Mouse (Mus musculus) Patski (cell line): ENCODE data around the gene Gstm4. TPM values are rescaled to one million over a fixed set of nuclear protein-coding genes. Genes with fewer than 3 reads are reported as not detected.

ENCODE experiments used
- ATAC-seq: fragments of 100-300 bp; one replicate; pipeline ENCODE4 v1.8.0; 2021
- CTCF ChIA-PET: fragments of 350-600 bp; sonication (Branson Sonifier 250); formaldehyde crosslinking; loops from one replicate; lab custom pipeline; 2022; ENCODE audit warnings: inconsistent platforms; lab: Charles Lee
- POLR2A ChIA-PET: fragments of 350-600 bp; sonication (Branson Sonifier 250); formaldehyde crosslinking; loops from one replicate; lab custom pipeline; 2022; ENCODE audit warnings: antibody characterized with exemption, inconsistent platforms; lab: Charles Lee
- DNase-seq: peaks from one replicate; pipeline ENCODE4 v3.0.0-alpha.2; 2011; ENCODE audit warnings: low read depth, low spot score
- H3K27me3 ChIP-seq: fragments of 371-371 bp; one replicate; pipeline ENCODE4 v1.5.1; 2021
- CTCF ChIP-seq: fragments of 100-300 bp; IDR thresholded peaks from one replicate; pipeline ENCODE4 v1.5.1; 2021
- in situ Hi-C: fragments of 300-500 bp; cut with MboI; formaldehyde crosslinking; loops from 3 replicates; pipeline ENCODE4 v1.11.1; 2018; ENCODE audit warnings: low pct_unique_long_range_greater_than_20kb, mixed read lengths
- polyA plus RNA-seq: library from polyadenylated mRNA; unstranded; gene quantifications from one replicate; pipeline ENCODE4 v1.2.3, GENCODE M21; 2021

The Gstm4 gene
- polyA plus RNA-seq, result 17.1 TPM

- TF ChIP-seq CTCF, result no peak
- in situ Hi-C loops, result no loop called here
- H3K27me3 ChIP-seq, result no peaks in the 10 kb centered on the region
- ChIA-PET POLR2A (no interaction called here), CTCF (interaction anchor here (1.2 to 2.2 kb wide), 4 partner anchors 15 to 17 kb away, joined by 4 to 6 read pairs (median 5); no protein-coding TSS in a partner anchor)
- DNase-seq (no peak), ATAC-seq (peak; percentile 41)
Measured at GRCm38 (mm10) chr3:108044394-108045140, at the start of gene Gstm4. TSS of gene Gstm4 (minus strand) at chr3:108044894.

DNA sequence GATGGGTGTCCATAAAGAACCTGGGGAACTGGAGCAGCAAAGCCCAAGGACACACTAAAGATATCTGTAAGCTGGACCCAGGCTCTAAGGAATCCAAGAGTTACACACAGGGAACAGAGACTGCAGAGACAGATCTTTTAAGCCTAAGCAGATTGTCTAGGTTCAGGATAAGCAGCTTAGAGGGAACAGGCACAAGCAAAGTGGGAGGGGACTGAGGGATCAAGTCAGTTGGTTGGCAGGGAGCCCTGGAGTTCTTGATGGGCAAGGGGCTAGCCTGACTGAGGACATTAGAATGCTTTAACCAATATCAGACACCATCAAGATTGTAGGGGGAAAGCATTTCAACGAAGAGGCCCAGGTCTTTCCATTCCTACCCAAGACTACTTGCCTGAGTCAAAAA lies 49.5 kb upstream of the Gstm4 start:
- TF ChIP-seq CTCF, result no peak
- DNase-seq, result no peak
- ChIA-PET POLR2A (interaction anchor here (1.0 kb wide), 1 partner anchor 53 kb away, joined by 3 read pairs; no protein-coding TSS in a partner anchor), CTCF (interaction anchor here (2.3 kb wide), 1 partner anchor 15 kb away, joined by 5 read pairs; no protein-coding TSS in a partner anchor)
- no peaks in the 10 kb centered on the region for H3K27me3 ChIP-seq
- peak; percentile 14 for ATAC-seq
- in situ Hi-C loops, result no loop called here

- DNase-seq, result no peak
- in situ Hi-C loops, result no loop called here
- no peak for TF ChIP-seq CTCF
- no peak for ATAC-seq
- H3K27me3 ChIP-seq, result no peaks in the 10 kb centered on the region
- CTCF ChIA-PET, result interaction anchor here (1.0 to 1.6 kb wide), 3 partner anchors 17 to 44 kb away, joined by 3 to 5 read pairs (median 4); no protein-coding TSS in a partner anchor
- POLR2A ChIA-PET, result interaction anchor here (0.6 kb wide), 1 partner anchor 38 kb away, joined by 4 read pairs; no protein-coding TSS in a partner anchor
Measured at GRCm38 (mm10) chr3:108093306-108093705, 48.6 kb upstream of the Gstm4 start.

GRCm38 (mm10) chr3:108092536-108093115 lies 47.9 kb upstream of the Gstm4 start, which contains the start of gene Gnat2:
TSS of gene Gnat2 (plus strand) at chr3:108092789.
- no peaks in the 10 kb centered on the region for H3K27me3 ChIP-seq
- in situ Hi-C loops, result no loop called here
- ChIA-PET CTCF (interaction anchor here (1.0 to 1.6 kb wide), 4 partner anchors 18 to 72 kb away, joined by 3 to 5 read pairs (median 4); no protein-coding TSS in a partner anchor), POLR2A (interaction anchor here (0.5 to 1.5 kb wide), 3 partner anchors 53 to 499 kb away, joined by 3 to 4 read pairs (median 4); no protein-coding TSS in a partner anchor)
- ATAC-seq, result no peak
- TF ChIP-seq CTCF, result no peak
- DNase-seq, result no peak

GRCm38 (mm10) chr3:108092030-108092429 lies 47.3 kb upstream of the Gstm4 start:
- no peak for TF ChIP-seq CTCF
- DNase-seq, result no peak
- ATAC-seq, result no peak
- POLR2A ChIA-PET, result interaction anchor here (0.5 to 1.5 kb wide), 3 partner anchors 53 to 500 kb away, joined by 3 to 4 read pairs (median 4); no protein-coding TSS in a partner anchor
- in situ Hi-C loops, result no loop called here
- no peaks in the 10 kb centered on the region for H3K27me3 ChIP-seq
- CTCF ChIA-PET, result interaction anchor here (1.0 to 2.0 kb wide), 5 partner anchors 18 to 72 kb away, joined by 3 to 5 read pairs (median 4); no protein-coding TSS in a partner anchor

- no peak for TF ChIP-seq CTCF
- DNase-seq (no peak), ATAC-seq (no peak)
- ChIA-PET CTCF (interaction anchor here (0.9 to 2.0 kb wide), 4 partner anchors 9 to 58 kb away, joined by 3 to 5 read pairs (median 4); no protein-coding TSS in a partner anchor), POLR2A (no interaction called here)
- in situ Hi-C loops, result no loop called here
- H3K27me3 ChIP-seq, result no peaks in the 10 kb centered on the region
Measured at GRCm38 (mm10) chr3:108090561-108090960, 45.9 kb upstream of the Gstm4 start.

GRCm38 (mm10) chr3:108089916-108090315 lies 45.2 kb upstream of the Gstm4 start:
- no peak for TF ChIP-seq CTCF
- ChIA-PET CTCF (interaction anchor here (0.9 to 1.4 kb wide), 2 partner anchors 9 to 16 kb away, joined by 3 read pairs; no protein-coding TSS in a partner anchor), POLR2A (no interaction called here)
- DNase-seq, result no peak
- H3K27me3 ChIP-seq, result no peaks in the 10 kb centered on the region
- no peak for ATAC-seq
- in situ Hi-C loops, result no loop called here

- CTCF ChIA-PET, result interaction anchor here (1.2 kb wide), 1 partner anchor 157 kb away, joined by 3 read pairs; the partner anchor contains the start of gene Gstm7
- in situ Hi-C loops, result no loop called here
- no peak for TF ChIP-seq CTCF
- ATAC-seq (no peak), DNase-seq (no peak)
- no peaks in the 10 kb centered on the region for H3K27me3 ChIP-seq
- POLR2A ChIA-PET, result no interaction called here
Measured at GRCm38 (mm10) chr3:108088842-108089380, 44.2 kb upstream of the Gstm4 start.

DNA sequence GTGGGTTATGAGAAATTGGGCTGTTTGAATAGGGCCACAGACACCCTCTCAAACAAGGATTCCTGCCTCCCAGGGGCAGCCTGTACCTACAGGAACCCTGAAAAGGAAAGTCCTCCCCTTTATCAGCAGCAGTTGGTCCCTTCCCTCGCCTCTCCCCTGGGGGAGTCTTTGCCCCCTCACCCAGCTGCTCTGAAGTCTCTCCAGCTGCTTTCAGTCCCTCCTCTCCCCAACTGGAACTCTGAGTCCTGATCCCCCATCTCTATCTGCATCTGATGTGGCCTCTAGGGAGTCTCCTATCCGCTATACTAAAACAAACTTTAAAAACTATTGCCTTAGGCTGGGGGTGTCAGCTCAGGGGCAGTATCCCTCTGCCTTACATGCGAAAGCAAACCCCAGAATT lies 42.6 kb upstream of the Gstm4 start:
- DNase-seq, result no peak
- POLR2A ChIA-PET, result interaction anchor here (0.8 to 3.5 kb wide), 2 partner anchors 38 to 58 kb away, joined by 3 to 21 read pairs; partner anchors contain the start of gene Gnai3
- no peak for ATAC-seq
- in situ Hi-C loops, result no loop called here
- CTCF ChIA-PET, result interaction anchor here (1.0 to 3.6 kb wide), 3 partner anchors 9 to 56 kb away, joined by 3 to 13 read pairs (median 3); no protein-coding TSS in a partner anchor
- TF ChIP-seq CTCF, result no peak
- H3K27me3 ChIP-seq, result no peaks in the 10 kb centered on the region

GRCm38 (mm10) chr3:108086470-108086979 lies 41.8 kb upstream of the Gstm4 start, which contains the start of gene Ampd2:
TSS of gene Ampd2 (minus strand) at chr3:108086651.
- POLR2A ChIA-PET, result interaction anchor here (1.3 to 3.5 kb wide), 3 partner anchors 13 to 59 kb away, joined by 3 to 21 read pairs (median 4); partner anchors contain the start of gene Gnai3
- CTCF ChIA-PET, result interaction anchor here (3.6 kb wide), 1 partner anchor 10 kb away, joined by 13 read pairs; no protein-coding TSS in a partner anchor
- H3K27me3 ChIP-seq, result no peaks in the 10 kb centered on the region
- in situ Hi-C loops, result no loop called here
- DNase-seq (no peak), ATAC-seq (peak; percentile 28)
- no peak for TF ChIP-seq CTCF
